Mouse (Mus musculus) cerebellum, adult 2 months (tissue): ENCODE measurements around the gene Nipsnap1.

Experiments used
- CTCF ChIP-seq: fragments of 200-500 bp; IDR thresholded peaks from 2 replicates; pipeline ENCODE4 v1.5.1; 2011; ENCODE audit warnings: low read depth, mild to moderate bottlenecking, control low read depth, low read length, moderate library complexity, borderline replicate concordance; ENCODE audit not compliant: insufficient read depth
- POLR2A ChIP-seq: fragments of 200-500 bp; IDR thresholded peaks from 2 replicates; pipeline ENCODE4 v1.6.1; 2011; ENCODE audit warnings: low read length, control low read depth, borderline replicate concordance; ENCODE audit not compliant: insufficient read depth

GRCm38 (mm10) chr11:4840942-4841526 lies 32.7 kb upstream of the Nipsnap1 start:
- TF ChIP-seq CTCF (no peak), POLR2A (no peak)
